Mouse (Mus musculus) intestine, postnatal 0 days (tissue): ENCODE measurements around the gene BC055324. TPM values are rescaled to one million over a fixed set of nuclear protein-coding genes. Genes with fewer than 3 reads are reported as not detected.

Experiments
- ATAC-seq: fragments of 200-750 bp; cut with Nextera tagmentation; 2 replicates; pipeline ENCODE4 v1.8.0; 2017; ENCODE audit warnings: mild to moderate bottlenecking, moderate TSS enrichment, moderate library complexity
- H3K27ac ChIP-seq: fragments of 300-500 bp; sonication (generic); 2 replicates; pipeline ENCODE4 v1.5.1; 2014; ENCODE audit warnings: mild to moderate bottlenecking, low read depth, low read length, moderate library complexity
- H3K27me3 ChIP-seq: fragments of 300-500 bp; sonication (generic); replicated peaks from 2 replicates; pipeline ENCODE4 v1.6.1; 2014; ENCODE audit warnings: low read length, mixed read lengths; ENCODE audit not compliant: control insufficient read depth, insufficient read depth
- H3K36me3 ChIP-seq: fragments of 300-500 bp; sonication (generic); 2 replicates; pipeline ENCODE4 v1.6.1; 2014; ENCODE audit warnings: mild to moderate bottlenecking, moderate library complexity; ENCODE audit not compliant: control insufficient read depth, insufficient read depth
- H3K4me1 ChIP-seq: fragments of 300-500 bp; sonication (generic); replicated peaks from 2 replicates; pipeline ENCODE4 v1.6.1; 2014; ENCODE audit warnings: antibody characterized with exemption, low read length, mixed read lengths; ENCODE audit not compliant: control insufficient read depth, insufficient read depth
- H3K4me2 ChIP-seq: fragments of 300-500 bp; sonication (generic); replicated peaks from 2 replicates; pipeline ENCODE4 v1.6.1; 2014; ENCODE audit warnings: low read depth, mild to moderate bottlenecking, moderate library complexity
- H3K4me3 ChIP-seq: fragments of 300-500 bp; sonication (generic); 2 replicates; pipeline ENCODE4 v1.5.1; 2014; ENCODE audit warnings: low read depth, low read length
- H3K9ac ChIP-seq: fragments of 300-500 bp; sonication (generic); 2 replicates; pipeline ENCODE4 v1.6.1; 2014; ENCODE audit warnings: mild to moderate bottlenecking, low read depth, low read length
- H3K9me3 ChIP-seq: fragments of 300-500 bp; sonication (generic); 2 replicates; pipeline ENCODE4 v1.6.1; 2016; ENCODE audit warnings: mixed run types; ENCODE audit not compliant: control insufficient read depth
- CTCF ChIP-seq: sonication (generic); IDR thresholded peaks from 2 replicates; pipeline ENCODE4 v1.5.1; 2016; ENCODE audit warnings: low read depth, mild to moderate bottlenecking, control low read depth, antibody characterized with exemption, moderate library complexity
- WGBS: fragments of 180-500 bp; shearing (Covaris S2); extraction: QIAGEN DNeasy Blood & Tissue Kit; methylation state at CpG from one replicate; pipeline ENCODE4 v1.1.7; 2014; 5-methylcytosine and 5-hydroxymethylcytosine counted together
- polyA plus RNA-seq: library from polyadenylated mRNA; unstranded; fragments of >200 nt; fragmentation: Nextera tagmentation; extraction: Ambion mirVana; gene quantifications from 2 replicates; pipeline ENCODE4 v1.2.1, GENCODE M21; 2015

BC055324 gene
- polyA plus RNA-seq, 1 experiment from 2014 or later, result 3.2 TPM

- no peak for TF ChIP-seq CTCF
- H3K4me2 ChIP-seq, result no peak overlapping the region
- no peak overlapping the region for H3K4me3 ChIP-seq
- no peaks in the 10 kb centered on the region for H3K27me3 ChIP-seq
- H3K27ac ChIP-seq, result no peak overlapping the region
- H3K36me3 ChIP-seq, result no peaks in the 10 kb centered on the region
- ATAC-seq, result no peak
- H3K9me3 ChIP-seq, result no peaks in the 10 kb centered on the region
- WGBS, result 95% methylated on average over 9 of the region's 9 CpGs
- no peak overlapping the region for H3K9ac ChIP-seq
- no peaks in the 10 kb centered on the region for H3K4me1 ChIP-seq
Observed at GRCm38 (mm10) chr1:163910785-163911184, 83.8 kb downstream of the BC055324 start.

GRCm38 (mm10) chr1:163910343-163910742 is 84.3 kb downstream of the BC055324 start:
- ATAC-seq, result no peak
- Histone ChIP-seq H3K27ac (no peak overlapping the region), H3K4me3 (no peak overlapping the region), H3K36me3 (no peaks in the 10 kb centered on the region), H3K4me1 (no peaks in the 10 kb centered on the region), H3K4me2 (no peak overlapping the region), H3K9me3 (no peaks in the 10 kb centered on the region), H3K27me3 (no peaks in the 10 kb centered on the region), H3K9ac (no peak overlapping the region)
- TF ChIP-seq CTCF, result peak; percentile 82
- 9% methylated on average over 2 of the region's 2 CpGs for WGBS

GRCm38 (mm10) chr1:163908389-163908788 is 86.2 kb downstream of the BC055324 start:
- Histone ChIP-seq H3K27ac (no peak overlapping the region), H3K27me3 (no peaks in the 10 kb centered on the region), H3K9me3 (no peaks in the 10 kb centered on the region), H3K4me3 (no peak overlapping the region), H3K9ac (no peak overlapping the region), H3K36me3 (no peaks in the 10 kb centered on the region), H3K4me1 (no peaks in the 10 kb centered on the region), H3K4me2 (no peak overlapping the region)
- 26% methylated on average over 11 of the region's 11 CpGs for WGBS
- TF ChIP-seq CTCF, result no peak
- ATAC-seq, result no peak

DNA sequence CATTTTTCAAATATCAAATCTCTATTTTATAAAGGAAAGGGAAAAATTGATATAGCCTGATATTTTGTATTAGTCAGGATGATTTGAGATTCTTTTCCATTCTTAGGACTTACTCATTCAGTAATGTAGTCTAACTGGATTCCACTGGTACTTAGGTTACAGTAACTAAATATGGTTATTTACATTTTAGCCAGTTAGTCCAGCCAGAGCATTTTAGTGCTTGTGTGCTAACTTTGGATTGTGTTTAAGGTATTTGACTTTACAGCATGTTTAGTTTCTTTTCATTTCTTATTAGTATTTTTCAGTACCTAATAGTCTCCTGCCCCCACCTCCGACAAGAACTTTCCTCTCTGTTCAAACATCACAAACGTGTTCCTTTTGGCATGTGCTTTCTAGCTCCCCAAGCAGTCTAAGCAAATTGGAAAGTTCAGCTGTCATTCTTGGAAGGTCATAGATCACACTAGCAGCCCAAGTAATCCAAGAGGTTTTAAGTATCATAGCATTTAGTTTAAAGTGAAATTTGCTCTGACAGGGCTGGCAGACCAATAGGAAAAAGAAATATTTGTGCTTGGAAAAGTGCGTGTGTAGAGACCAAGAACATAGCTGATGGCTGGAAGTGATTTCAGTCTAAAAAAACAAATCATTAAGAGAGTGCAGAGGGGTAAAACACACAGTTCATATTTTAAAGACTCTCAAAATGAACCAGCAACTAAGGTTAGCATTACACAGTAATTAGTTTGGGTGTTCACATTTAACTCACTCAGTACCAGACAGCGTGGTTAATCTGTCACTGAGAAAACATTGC is 87.4 kb downstream of the BC055324 start:
- TF ChIP-seq CTCF, result no peak
- no peak overlapping the region for H3K4me3 ChIP-seq
- no peak for ATAC-seq
- H3K27me3 ChIP-seq, result no peaks in the 10 kb centered on the region
- 58% methylated on average over 4 of the region's 4 CpGs for WGBS
- no peak overlapping the region for H3K9ac ChIP-seq
- no peaks in the 10 kb centered on the region for H3K4me1 ChIP-seq
- H3K36me3 ChIP-seq, result no peaks in the 10 kb centered on the region
- no peak overlapping the region for H3K27ac ChIP-seq
- no peak overlapping the region for H3K4me2 ChIP-seq
- no peaks in the 10 kb centered on the region for H3K9me3 ChIP-seq

DNA sequence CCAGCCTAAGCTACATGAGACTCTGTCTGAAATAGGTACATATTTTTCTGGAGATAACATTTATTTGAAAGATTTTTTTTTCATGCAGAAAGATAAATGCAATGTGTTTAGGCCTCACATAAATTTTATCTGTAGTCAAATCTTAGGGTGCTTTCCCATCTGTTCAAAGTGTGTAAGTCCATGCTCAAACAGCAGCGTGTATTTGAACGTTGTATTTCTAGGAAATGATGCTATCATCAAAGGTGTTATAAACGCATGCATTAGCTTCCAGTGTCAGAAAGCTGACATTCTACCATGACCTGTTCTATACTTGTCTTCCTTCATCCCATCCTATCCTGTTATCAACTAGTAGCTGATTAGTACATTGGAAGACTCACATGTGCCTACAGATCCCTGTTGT is 91.2 kb downstream of the BC055324 start:
- Histone ChIP-seq H3K9me3 (no peaks in the 10 kb centered on the region), H3K27me3 (no peaks in the 10 kb centered on the region), H3K36me3 (no peaks in the 10 kb centered on the region), H3K4me2 (no peak overlapping the region), H3K9ac (no peak overlapping the region), H3K4me3 (no peak overlapping the region), H3K27ac (no peak overlapping the region), H3K4me1 (no peaks in the 10 kb centered on the region)
- ATAC-seq, result no peak
- 93% methylated on average over 3 of the region's 3 CpGs for WGBS
- no peak for TF ChIP-seq CTCF

- 88% methylated on average over 2 of the region's 2 CpGs for WGBS
- H3K9me3 ChIP-seq, result no peaks in the 10 kb centered on the region
- no peak for TF ChIP-seq CTCF
Observed at GRCm38 (mm10) chr1:163900168-163900567, 94.4 kb downstream of the BC055324 start.

More at GRCm38 (mm10) chr1:163900168-163900567, 94.4 kb downstream of the BC055324 start:
- no peak overlapping the region for H3K27ac ChIP-seq
- no peak for ATAC-seq
- H3K4me3 ChIP-seq, result no peak overlapping the region
- no peaks in the 10 kb centered on the region for H3K4me1 ChIP-seq
- no peak overlapping the region for H3K4me2 ChIP-seq
- H3K36me3 ChIP-seq, result no peaks in the 10 kb centered on the region
- H3K27me3 ChIP-seq, result no peaks in the 10 kb centered on the region
- no peak overlapping the region for H3K9ac ChIP-seq
